Comparison of ENCODE assay signal across 11 mouse cellular contexts in the genomic region with DNA sequence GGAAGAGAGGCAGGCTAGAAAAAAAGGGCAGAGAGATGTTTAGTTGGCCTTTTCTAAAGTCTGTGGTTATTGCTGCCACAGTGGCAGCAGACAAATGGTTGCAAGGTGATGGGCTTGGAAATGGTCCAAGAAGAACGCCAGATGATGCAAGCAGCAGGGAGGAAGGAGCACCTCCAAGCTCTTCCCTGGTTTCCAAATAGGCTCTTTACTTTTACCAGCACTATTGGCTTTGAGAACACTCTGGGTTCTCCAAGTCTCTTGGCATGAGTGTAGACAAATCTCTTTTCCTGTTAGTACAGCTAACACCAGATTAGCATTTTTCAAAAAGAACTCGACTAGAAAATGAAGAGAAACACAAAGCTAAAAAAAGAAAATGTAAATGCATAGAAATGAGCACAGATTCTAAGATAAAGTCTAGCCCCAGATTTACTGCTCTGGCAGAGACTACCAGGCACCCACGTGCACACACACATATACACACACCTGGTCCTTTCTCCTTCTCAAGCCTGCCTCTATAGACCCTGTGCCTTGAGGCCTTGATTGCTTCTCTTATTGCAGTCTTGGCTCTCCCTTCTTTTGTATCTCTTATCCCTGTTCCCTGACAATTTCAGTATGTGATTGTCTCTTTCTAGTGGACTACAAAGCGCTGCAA.
DNase-seq lines count a peak whose midpoint lies in the region; ATAC-seq lines count a peak whose summit lies in the region.
"Had no signal": no experiment of that assay in that cellular context is flagged by ENCODE, and none has a peak within 500 bp of the region (broad histone marks: within the 10 kb centered on the region; RNA-seq: fewer than 3 reads in every experiment).

No protein-coding gene starts in this region.

- peak; percentile 94 for ATAC-seq in frontal cortex, adult (ENCODE audit: low TSS enrichment)
- ATAC-seq in megakaryocyte progenitor cell, adult 5-6 weeks (replicated peaks; ENCODE audit: poor library complexity) = no peak

- no peak for DNase-seq in frontal cortex, postnatal 14 days (ENCODE audit: low spot score in 2 of 2)
- DNase-seq in right cerebral cortex, adult 18-20 months = peak; percentile 6
- DNase-seq in right cerebral cortex, postnatal 14 days = no peak
- peak; percentile 45 to 69 for DNase-seq in cerebellum, postnatal 14 days
- DNase-seq in gastrocnemius, postnatal 4 days (ENCODE audit: low spot score in 2 of 2) = no peak
- DNase-seq: B cell, adult 2 months; gastrocnemius, postnatal 36 days; kidney, adult 8-10 months; thymus, postnatal 4 days had no signal

Comparison
In these comparisons a context has a peak if more than half of its experiments do, and no peak if none do; other contexts are left out.
1. DNase-seq: peak in right cerebral cortex, adult 18-20 months (single experiment) and cerebellum, postnatal 14 days (2 of 2); none in frontal cortex, postnatal 14 days (0 of 2), right cerebral cortex, postnatal 14 days (single experiment) and gastrocnemius, postnatal 4 days (0 of 2).